Mouse (Mus musculus): ENCODE data around the gene Kctd7. TPM values are rescaled to one million over a fixed set of nuclear protein-coding genes. Genes with fewer than 3 reads are reported as not detected.

Gene Kctd7
- polyA plus RNA-seq, 1 experiment = 15.6 TPM

DNA sequence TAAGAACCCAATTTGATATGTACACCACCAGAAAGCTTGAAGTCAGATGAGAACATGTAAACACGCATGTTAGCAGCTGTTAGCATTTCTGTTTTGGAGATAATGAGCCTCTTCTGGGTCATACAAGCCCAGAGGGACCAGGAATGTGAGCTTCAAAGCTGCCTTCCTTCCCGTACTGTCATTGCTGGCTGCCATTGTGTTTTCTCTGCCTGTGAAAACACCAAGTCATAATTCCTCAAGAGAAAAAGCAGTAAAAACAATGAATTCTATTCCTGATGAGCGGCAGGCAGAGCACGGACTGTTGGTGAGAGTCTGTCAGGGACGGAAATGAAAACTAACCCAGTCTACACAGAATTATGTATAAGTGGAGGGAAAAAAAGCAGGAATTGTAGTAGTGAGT, 20.4 kb upstream of the Kctd7 start:
- Histone ChIP-seq H3K36me3 (ENCODE audit: control insufficient read depth, insufficient read depth, low read length) (no peaks in the 10 kb centered on the region), H3K4me1 (ENCODE audit: control insufficient read depth, insufficient read depth, low read length) (no peaks in the 10 kb centered on the region; the same call in 1 of the 2 replicates), H3K27ac (ENCODE audit: control insufficient read depth, insufficient read depth, low read depth, low read length) (no peak overlapping the region), H3K27me3 (ENCODE audit: control insufficient read depth, insufficient read depth, low read length) (no peaks in the 10 kb centered on the region), H3K4me3 (ENCODE audit: control insufficient read depth, low read depth, low read length) (no peak overlapping the region)
- no peak for TF ChIP-seq CTCF (IDR thresholded peaks at IDR 0.05; ENCODE audit: control insufficient read depth, insufficient read depth, insufficient replicate concordance, low read depth, low read length)
- no peak for TF ChIP-seq POLR2A (IDR thresholded peaks at IDR 0.05; ENCODE audit: control insufficient read depth, low read depth, low read length)

DNA sequence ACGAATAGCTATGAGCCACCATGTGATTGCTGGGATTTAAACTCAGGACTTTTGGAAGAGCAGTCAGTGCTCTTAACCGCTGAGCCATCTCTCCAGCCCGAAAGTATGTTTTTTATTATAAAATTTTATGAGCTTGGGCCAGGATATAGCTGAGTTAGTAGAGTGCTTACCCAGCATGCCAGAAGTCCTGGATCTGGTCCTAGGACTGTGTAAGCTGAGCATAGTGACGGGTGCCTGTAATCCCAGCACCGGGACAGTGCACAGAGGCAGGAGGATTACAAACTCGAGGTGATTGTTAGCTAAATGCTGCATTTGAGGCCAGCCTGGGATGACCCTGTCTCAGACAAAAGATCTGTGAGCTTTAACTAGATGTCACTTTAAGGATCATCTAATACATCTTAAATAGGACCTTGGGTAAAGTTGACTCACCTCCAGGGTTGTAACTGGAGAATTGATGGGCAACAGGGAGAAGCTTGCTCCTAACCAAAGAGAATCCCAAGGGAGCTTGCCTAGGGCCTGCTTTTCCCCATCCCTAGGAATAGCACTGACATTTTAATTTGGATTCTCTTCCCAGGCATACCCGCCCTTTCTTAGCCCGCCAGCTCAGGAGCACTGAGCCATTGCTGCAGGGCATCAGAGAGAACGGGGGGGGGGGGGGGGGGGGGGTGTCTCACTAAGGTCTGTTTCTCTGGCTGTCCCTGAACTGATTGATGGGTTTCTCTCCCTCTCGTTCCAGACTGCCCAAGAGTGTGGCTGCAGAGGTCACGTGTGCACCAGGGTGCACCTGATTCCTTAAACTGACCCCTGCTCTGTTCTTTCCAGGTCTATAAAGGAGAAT, 15.8 kb upstream of the Kctd7 start:
- Histone ChIP-seq H3K27me3 (ENCODE audit: control insufficient read depth, insufficient read depth, low read length) (no peaks in the 10 kb centered on the region), H3K4me3 (ENCODE audit: control insufficient read depth, low read depth, low read length) (no peak overlapping the region), H3K36me3 (ENCODE audit: control insufficient read depth, insufficient read depth, low read length) (no peaks in the 10 kb centered on the region), H3K27ac (ENCODE audit: control insufficient read depth, insufficient read depth, low read depth, low read length) (no peak overlapping the region), H3K4me1 (ENCODE audit: control insufficient read depth, insufficient read depth, low read length) (no peaks in the 10 kb centered on the region)
- TF ChIP-seq POLR2A (IDR thresholded peaks at IDR 0.05; ENCODE audit: control insufficient read depth, low read depth, low read length) = no peak

DNA sequence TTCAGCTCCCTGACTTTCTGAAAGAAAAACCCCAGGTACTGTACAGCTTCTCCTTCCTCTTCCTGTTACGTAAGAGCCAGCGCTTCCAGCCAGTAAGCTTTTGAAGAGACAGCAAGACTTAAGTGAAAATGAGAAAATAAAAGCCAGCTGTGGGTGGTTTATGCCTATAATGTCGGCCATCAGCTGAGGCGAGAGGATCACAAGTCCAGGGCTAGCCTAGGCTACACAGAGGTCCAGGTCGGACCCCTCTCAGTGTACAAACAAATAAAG, 15.2 kb upstream of the Kctd7 start:
- TF ChIP-seq CTCF (IDR thresholded peaks at IDR 0.05; ENCODE audit: control insufficient read depth, insufficient read depth, insufficient replicate concordance, low read depth, low read length) = no peak
- no peak for TF ChIP-seq POLR2A (IDR thresholded peaks at IDR 0.05; ENCODE audit: control insufficient read depth, low read depth, low read length)
- no peaks in the 10 kb centered on the region for H3K4me1 ChIP-seq (ENCODE audit: control insufficient read depth, insufficient read depth, low read length)
- no peaks in the 10 kb centered on the region for H3K27me3 ChIP-seq (ENCODE audit: control insufficient read depth, insufficient read depth, low read length)
- H3K36me3 ChIP-seq (ENCODE audit: control insufficient read depth, insufficient read depth, low read length) = no peaks in the 10 kb centered on the region
- no peak overlapping the region for H3K4me3 ChIP-seq (ENCODE audit: control insufficient read depth, low read depth, low read length)
- no peak overlapping the region for H3K27ac ChIP-seq (ENCODE audit: control insufficient read depth, insufficient read depth, low read depth, low read length)

DNA sequence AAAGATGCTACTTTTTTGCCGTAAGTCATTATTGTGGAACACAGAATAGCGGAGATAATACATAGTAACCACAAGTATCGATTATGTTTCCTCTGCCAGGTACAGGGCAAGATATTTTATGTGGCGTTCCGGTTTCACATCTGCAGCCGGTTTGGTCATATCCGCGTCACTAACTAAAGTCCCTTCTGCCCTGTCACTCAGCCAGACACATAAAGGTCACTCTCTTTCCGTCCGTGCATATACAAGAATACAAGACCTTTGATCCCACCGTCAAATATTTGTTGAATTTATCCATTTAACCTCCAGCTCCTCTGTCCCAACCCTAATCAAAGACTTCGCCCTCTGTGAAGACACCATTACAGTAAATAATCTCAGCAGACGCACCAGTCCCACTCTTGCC, 8.1 kb upstream of the Kctd7 start:
- H3K27ac ChIP-seq (ENCODE audit: control insufficient read depth, insufficient read depth, low read depth, low read length) = no peak overlapping the region
- H3K4me3 ChIP-seq (ENCODE audit: control insufficient read depth, low read depth, low read length) = no peak overlapping the region

DNA sequence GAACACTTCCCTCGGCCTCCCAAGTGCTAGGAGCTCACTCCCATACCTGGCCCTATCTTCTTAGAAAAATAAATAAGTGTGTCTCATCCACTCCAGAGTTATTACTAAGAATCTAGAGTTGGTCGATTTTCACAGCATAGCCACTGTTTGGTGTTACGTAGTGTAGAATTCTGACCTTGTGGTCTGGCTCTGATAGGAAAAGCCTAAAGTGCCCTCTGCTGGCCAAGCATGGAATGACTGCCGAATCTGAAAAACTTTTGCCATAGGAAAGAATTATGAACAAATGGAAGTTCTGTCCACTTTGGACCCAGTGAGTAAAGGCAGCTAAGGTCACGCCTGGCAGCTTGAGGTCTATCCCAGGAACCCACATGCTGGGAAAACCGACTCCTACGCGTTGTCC, 5.3 kb upstream of the Kctd7 start:
- Histone ChIP-seq H3K4me3 (ENCODE audit: control insufficient read depth, low read depth, low read length) (no peak overlapping the region), H3K27me3 (ENCODE audit: control insufficient read depth, insufficient read depth, low read length) (no peaks in the 10 kb centered on the region), H3K4me1 (ENCODE audit: control insufficient read depth, insufficient read depth, low read length) (peaks cover 16% of the 10 kb centered on the region), H3K36me3 (ENCODE audit: control insufficient read depth, insufficient read depth, low read length) (peaks cover 1% of the 10 kb centered on the region; the same call in 1 of the 2 replicates), H3K27ac (ENCODE audit: control insufficient read depth, insufficient read depth, low read depth, low read length) (no peak overlapping the region)
- TF ChIP-seq CTCF (IDR thresholded peaks at IDR 0.05; ENCODE audit: control insufficient read depth, insufficient read depth, insufficient replicate concordance, low read depth, low read length) (no peak), POLR2A (IDR thresholded peaks at IDR 0.05; ENCODE audit: control insufficient read depth, low read depth, low read length) (no peak)

More for the DNA sequence above, 8.1 kb upstream of the Kctd7 start:
- no peak for TF ChIP-seq CTCF (IDR thresholded peaks at IDR 0.05; ENCODE audit: control insufficient read depth, insufficient read depth, insufficient replicate concordance, low read depth, low read length)
- no peak for TF ChIP-seq POLR2A (IDR thresholded peaks at IDR 0.05; ENCODE audit: control insufficient read depth, low read depth, low read length)
- H3K36me3 ChIP-seq (ENCODE audit: control insufficient read depth, insufficient read depth, low read length) = no peaks in the 10 kb centered on the region
- peaks cover 5% of the 10 kb centered on the region for H3K4me1 ChIP-seq (ENCODE audit: control insufficient read depth, insufficient read depth, low read length)
- H3K27me3 ChIP-seq (ENCODE audit: control insufficient read depth, insufficient read depth, low read length) = no peaks in the 10 kb centered on the region

DNA sequence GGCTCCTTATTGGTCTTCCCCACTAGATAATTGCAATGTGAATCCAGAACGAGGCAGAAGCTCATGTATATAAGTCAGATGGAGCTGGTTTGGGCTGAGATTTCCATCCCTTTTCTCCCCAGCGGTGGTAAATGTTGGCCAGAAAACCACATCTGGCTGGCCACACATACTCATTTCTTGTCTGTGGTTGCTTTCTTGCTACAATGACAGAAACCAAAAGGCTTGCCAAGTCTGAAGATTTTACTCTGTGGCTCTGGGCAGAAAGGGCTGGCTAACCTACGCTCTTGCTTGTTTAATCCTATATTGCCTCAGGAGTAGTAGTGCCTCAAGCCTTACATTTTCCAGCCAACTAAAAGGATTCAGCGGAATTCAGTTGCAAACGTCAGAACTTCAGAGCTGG, 3.5 kb upstream of the Kctd7 start:
- H3K4me3 ChIP-seq (ENCODE audit: control insufficient read depth, low read depth, low read length) = peak overlapping the region; percentile 44
- H3K36me3 ChIP-seq (ENCODE audit: control insufficient read depth, insufficient read depth, low read length) = peaks cover 1% of the 10 kb centered on the region
- H3K4me1 ChIP-seq (ENCODE audit: control insufficient read depth, insufficient read depth, low read length) = peaks cover 11% of the 10 kb centered on the region
- H3K27me3 ChIP-seq (ENCODE audit: control insufficient read depth, insufficient read depth, low read length) = no peaks in the 10 kb centered on the region
- TF ChIP-seq POLR2A (IDR thresholded peaks at IDR 0.05; ENCODE audit: control insufficient read depth, low read depth, low read length) (no peak), CTCF (IDR thresholded peaks at IDR 0.05; ENCODE audit: control insufficient read depth, insufficient read depth, insufficient replicate concordance, low read depth, low read length) (no peak)
- no peak overlapping the region for H3K27ac ChIP-seq (ENCODE audit: control insufficient read depth, insufficient read depth, low read depth, low read length)

DNA sequence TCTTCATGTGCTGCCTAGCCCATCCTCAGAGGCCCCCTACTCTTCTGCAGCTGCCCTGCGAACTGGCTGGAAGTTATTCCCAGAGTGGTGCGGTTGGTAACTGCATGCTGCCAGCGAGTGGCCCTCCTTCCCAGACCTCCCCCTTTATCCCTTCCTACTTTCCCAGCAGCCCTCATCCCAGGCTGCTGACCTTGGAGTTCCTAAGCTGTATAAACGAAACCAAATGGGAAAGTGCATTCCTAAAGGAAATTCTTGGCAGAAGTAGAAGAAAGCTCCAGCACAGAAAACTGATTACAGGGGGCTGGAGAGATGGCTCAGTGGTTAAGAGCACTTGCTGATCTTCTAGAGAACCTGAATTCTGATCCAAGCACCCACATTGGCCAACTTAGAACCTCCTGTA, 2.6 kb upstream of the Kctd7 start:
- TF ChIP-seq CTCF (IDR thresholded peaks at IDR 0.05; ENCODE audit: control insufficient read depth, insufficient read depth, insufficient replicate concordance, low read depth, low read length) (no peak), POLR2A (IDR thresholded peaks at IDR 0.05; ENCODE audit: control insufficient read depth, low read depth, low read length) (no peak; the same call in 1 of the 2 replicates)
- H3K36me3 ChIP-seq (ENCODE audit: control insufficient read depth, insufficient read depth, low read length) = peaks cover 1% of the 10 kb centered on the region
- peak overlapping the region; percentile 37 for H3K4me3 ChIP-seq (ENCODE audit: control insufficient read depth, low read depth, low read length)
- H3K27ac ChIP-seq (ENCODE audit: control insufficient read depth, insufficient read depth, low read depth, low read length) = peak overlapping the region; percentile 69
- peaks cover 11% of the 10 kb centered on the region for H3K4me1 ChIP-seq (ENCODE audit: control insufficient read depth, insufficient read depth, low read length)
- H3K27me3 ChIP-seq (ENCODE audit: control insufficient read depth, insufficient read depth, low read length) = no peaks in the 10 kb centered on the region

Data from testis, adult 2 months (tissue).